Mouse (Mus musculus): ENCODE measurements around the gene Fam129a. TPM values are rescaled to one million over a fixed set of nuclear protein-coding genes. Genes with fewer than 3 reads are reported as not detected.

The Fam129a gene
- polyA plus RNA-seq, 1 experiment from 2014 or later, result 0.93 TPM

GRCm38 (mm10) chr1:151660251-151660650, 89.3 kb downstream of the Fam129a start:
- no peak overlapping the region for H3K4me2 ChIP-seq (ENCODE audit: low read length)
- WGBS, result 92% methylated on average over 4 of the region's 4 CpGs
- H3K9ac ChIP-seq (replicated peaks; ENCODE audit: low read length), result no peak overlapping the region
- no peaks in the 10 kb centered on the region for H3K9me3 ChIP-seq (ENCODE audit: control insufficient read depth, low read length)
- DNase-seq (no peak), ATAC-seq (ENCODE audit: low FRiP score, low TSS enrichment) (no peak)
- no peaks in the 10 kb centered on the region for H3K4me1 ChIP-seq (ENCODE audit: control insufficient read depth, insufficient read depth, low read length)
- no peaks in the 10 kb centered on the region for H3K27me3 ChIP-seq (ENCODE audit: control insufficient read depth, insufficient read depth, low read length)
- H3K36me3 ChIP-seq (ENCODE audit: control insufficient read depth, insufficient read depth, low read length), result no peaks in the 10 kb centered on the region
- H3K4me3 ChIP-seq (replicated peaks; ENCODE audit: low read depth, low read length), result no peak overlapping the region
- H3K27ac ChIP-seq (replicated peaks; ENCODE audit: low read depth, low read length), result no peak overlapping the region

DNA sequence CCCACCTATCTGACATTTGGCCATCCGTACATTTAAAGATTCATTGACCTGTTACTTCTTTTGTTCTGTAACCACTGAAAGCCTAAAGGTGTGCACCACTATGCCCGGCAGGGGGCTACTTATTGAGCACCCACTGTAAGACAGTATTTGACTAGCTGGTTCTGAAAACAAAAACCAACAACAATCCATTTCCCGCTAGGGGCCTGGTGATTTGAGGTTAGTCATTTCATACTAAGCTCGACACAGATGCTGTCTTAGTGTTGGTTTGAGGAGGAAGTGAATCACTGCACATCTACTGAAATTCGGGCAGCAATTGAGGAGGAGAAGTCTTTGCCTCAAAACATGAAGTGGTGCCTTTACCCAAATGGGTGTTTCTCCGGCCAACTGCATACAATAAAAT, 89.9 kb downstream of the Fam129a start:
- no peak overlapping the region for H3K9ac ChIP-seq (replicated peaks; ENCODE audit: low read length)
- no peak overlapping the region for H3K27ac ChIP-seq (replicated peaks; ENCODE audit: low read depth, low read length)
- H3K27me3 ChIP-seq (ENCODE audit: control insufficient read depth, insufficient read depth, low read length), result no peaks in the 10 kb centered on the region
- no peaks in the 10 kb centered on the region for H3K9me3 ChIP-seq (ENCODE audit: control insufficient read depth, low read length)
- H3K4me1 ChIP-seq (ENCODE audit: control insufficient read depth, insufficient read depth, low read length), result no peaks in the 10 kb centered on the region
- DNase-seq, result no peak
- H3K36me3 ChIP-seq (ENCODE audit: control insufficient read depth, insufficient read depth, low read length), result no peaks in the 10 kb centered on the region
- H3K4me3 ChIP-seq (replicated peaks; ENCODE audit: low read depth, low read length), result no peak overlapping the region
- no peak overlapping the region for H3K4me2 ChIP-seq (ENCODE audit: low read length)
- WGBS, result 90% methylated on average over 6 of the region's 6 CpGs
- ATAC-seq (ENCODE audit: low FRiP score, low TSS enrichment), result no peak

DNA sequence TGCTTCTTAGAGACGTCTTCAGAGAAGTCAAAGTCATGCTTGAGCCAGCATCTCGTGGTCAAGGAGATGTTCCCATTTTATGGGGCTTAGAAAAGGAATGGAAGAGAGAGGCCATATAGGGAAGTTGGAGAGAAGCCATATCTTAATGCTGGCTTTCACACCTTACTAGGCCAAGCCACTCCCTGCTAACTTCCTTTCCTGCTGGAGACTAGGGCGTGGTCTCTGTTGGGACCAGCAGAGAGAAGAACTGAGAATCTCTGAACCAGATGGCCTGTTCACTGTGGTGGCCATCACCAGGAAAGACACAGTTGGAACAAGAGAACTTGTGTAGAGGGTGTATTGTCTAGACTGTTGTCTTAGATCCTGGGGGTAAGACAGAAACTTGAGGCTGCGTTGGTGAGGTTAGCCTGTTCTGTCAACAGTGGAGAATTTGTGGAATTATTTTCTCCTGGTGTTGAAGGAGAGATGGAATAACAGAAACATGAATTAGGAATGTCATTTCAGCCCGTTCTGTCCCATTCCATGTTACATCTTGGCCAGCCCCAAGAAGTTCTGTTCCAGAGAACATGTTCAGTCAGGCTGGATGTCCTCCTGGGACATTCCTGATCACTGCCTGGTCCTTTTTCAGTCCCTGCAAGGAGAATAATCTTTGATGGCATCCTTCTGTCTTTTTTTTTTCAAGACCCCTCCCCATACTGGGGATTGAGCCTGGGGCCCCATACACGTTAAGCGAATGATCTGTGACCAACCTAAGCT, 90.9 kb downstream of the Fam129a start:
- WGBS, result 90% methylated on average over 7 of the region's 7 CpGs
- Histone ChIP-seq H3K4me1 (ENCODE audit: control insufficient read depth, insufficient read depth, low read length) (no peaks in the 10 kb centered on the region), H3K36me3 (ENCODE audit: control insufficient read depth, insufficient read depth, low read length) (no peaks in the 10 kb centered on the region), H3K9ac (replicated peaks; ENCODE audit: low read length) (no peak overlapping the region), H3K4me2 (ENCODE audit: low read length) (no peak overlapping the region), H3K27me3 (ENCODE audit: control insufficient read depth, insufficient read depth, low read length) (no peaks in the 10 kb centered on the region), H3K27ac (replicated peaks; ENCODE audit: low read depth, low read length) (no peak overlapping the region), H3K9me3 (ENCODE audit: control insufficient read depth, low read length) (no peaks in the 10 kb centered on the region), H3K4me3 (replicated peaks; ENCODE audit: low read depth, low read length) (no peak overlapping the region)
- DNase-seq, result no peak
- no peak for ATAC-seq (ENCODE audit: low FRiP score, low TSS enrichment)

GRCm38 (mm10) chr1:151662958-151663357, 92.0 kb downstream of the Fam129a start:
- Histone ChIP-seq H3K4me1 (ENCODE audit: control insufficient read depth, insufficient read depth, low read length) (no peaks in the 10 kb centered on the region), H3K9me3 (ENCODE audit: control insufficient read depth, low read length) (no peaks in the 10 kb centered on the region), H3K27me3 (ENCODE audit: control insufficient read depth, insufficient read depth, low read length) (no peaks in the 10 kb centered on the region), H3K4me3 (replicated peaks; ENCODE audit: low read depth, low read length) (no peak overlapping the region), H3K27ac (replicated peaks; ENCODE audit: low read depth, low read length) (no peak overlapping the region), H3K4me2 (ENCODE audit: low read length) (no peak overlapping the region), H3K36me3 (ENCODE audit: control insufficient read depth, insufficient read depth, low read length) (no peaks in the 10 kb centered on the region), H3K9ac (replicated peaks; ENCODE audit: low read length) (no peak overlapping the region)
- DNase-seq, result no peak
- no peak for ATAC-seq (ENCODE audit: low FRiP score, low TSS enrichment)
- 88% methylated on average over 6 of the region's 6 CpGs for WGBS

DNA sequence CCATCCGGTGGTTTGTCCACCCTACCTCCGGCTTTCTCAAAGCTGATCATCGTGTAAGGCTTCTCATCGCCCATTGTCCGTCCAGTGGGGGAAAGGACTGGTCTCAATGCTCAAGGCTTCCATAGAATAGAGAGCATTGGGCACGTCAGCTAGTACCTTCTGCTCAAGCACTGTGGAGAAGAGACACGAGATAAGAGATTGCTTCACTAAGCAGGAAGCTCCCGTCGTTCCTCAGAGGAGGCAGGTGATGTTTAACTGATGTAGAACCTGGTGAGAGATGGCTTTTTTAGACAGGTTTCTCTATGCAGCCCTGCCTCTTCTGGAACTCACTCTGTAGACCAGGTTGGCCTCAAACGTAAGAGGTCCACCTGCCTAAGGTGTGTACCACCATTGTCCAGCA, 93.4 kb downstream of the Fam129a start:
- Histone ChIP-seq H3K27ac (replicated peaks; ENCODE audit: low read depth, low read length) (no peak overlapping the region), H3K4me2 (ENCODE audit: low read length) (no peak overlapping the region), H3K4me1 (ENCODE audit: control insufficient read depth, insufficient read depth, low read length) (no peaks in the 10 kb centered on the region), H3K4me3 (replicated peaks; ENCODE audit: low read depth, low read length) (no peak overlapping the region), H3K9ac (replicated peaks; ENCODE audit: low read length) (no peak overlapping the region), H3K9me3 (ENCODE audit: control insufficient read depth, low read length) (no peaks in the 10 kb centered on the region), H3K27me3 (ENCODE audit: control insufficient read depth, insufficient read depth, low read length) (no peaks in the 10 kb centered on the region), H3K36me3 (ENCODE audit: control insufficient read depth, insufficient read depth, low read length) (no peaks in the 10 kb centered on the region)
- DNase-seq (no peak), ATAC-seq (ENCODE audit: low FRiP score, low TSS enrichment) (no peak)
- WGBS, result 94% methylated on average over 10 of the region's 10 CpGs

DNA sequence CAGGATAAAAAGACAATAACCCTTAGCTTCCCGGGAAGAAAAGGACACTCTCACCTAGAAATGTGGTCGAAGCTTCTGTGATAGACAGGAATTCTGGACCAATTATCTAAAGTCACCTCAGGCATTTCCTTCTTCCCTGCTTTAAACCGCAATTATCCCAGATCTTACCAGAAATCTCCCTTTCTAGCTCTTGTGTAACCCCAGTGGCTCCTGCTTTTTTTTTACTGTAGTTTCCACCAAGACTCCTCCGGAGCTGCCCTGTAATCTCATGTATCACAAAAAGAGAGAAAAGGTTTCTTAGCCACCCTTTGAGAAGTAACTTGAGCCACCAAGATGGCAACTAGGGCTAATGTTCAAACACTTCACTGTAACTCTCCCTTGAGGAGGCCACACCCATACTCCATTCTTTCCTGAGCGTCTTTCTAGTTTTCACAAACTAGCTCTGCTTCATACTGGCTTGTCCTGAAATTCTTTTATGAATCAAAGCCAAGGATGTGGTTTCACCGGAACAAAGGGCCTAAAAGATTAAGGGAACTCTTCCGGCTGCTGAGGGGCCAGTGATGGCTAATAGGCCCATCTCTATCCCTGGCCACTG, 93.9 kb downstream of the Fam129a start:
- H3K4me1 ChIP-seq (ENCODE audit: control insufficient read depth, insufficient read depth, low read length), result no peaks in the 10 kb centered on the region
- H3K36me3 ChIP-seq (ENCODE audit: control insufficient read depth, insufficient read depth, low read length), result no peaks in the 10 kb centered on the region
- 83% methylated on average over 7 of the region's 7 CpGs for WGBS
- H3K9me3 ChIP-seq (ENCODE audit: control insufficient read depth, low read length), result no peaks in the 10 kb centered on the region
- no peak overlapping the region for H3K4me2 ChIP-seq (ENCODE audit: low read length)
- H3K4me3 ChIP-seq (replicated peaks; ENCODE audit: low read depth, low read length), result no peak overlapping the region
- DNase-seq, result no peak
- ATAC-seq (ENCODE audit: low FRiP score, low TSS enrichment), result no peak
- no peaks in the 10 kb centered on the region for H3K27me3 ChIP-seq (ENCODE audit: control insufficient read depth, insufficient read depth, low read length)
- H3K27ac ChIP-seq (replicated peaks; ENCODE audit: low read depth, low read length), result no peak overlapping the region
- H3K9ac ChIP-seq (replicated peaks; ENCODE audit: low read length), result no peak overlapping the region

GRCm38 (mm10) chr1:151667351-151668074, 96.5 kb downstream of the Fam129a start:
- Histone ChIP-seq H3K4me2 (ENCODE audit: low read length) (no peak overlapping the region), H3K9me3 (ENCODE audit: control insufficient read depth, low read length) (no peaks in the 10 kb centered on the region), H3K9ac (replicated peaks; ENCODE audit: low read length) (no peak overlapping the region), H3K4me3 (replicated peaks; ENCODE audit: low read depth, low read length) (no peak overlapping the region), H3K36me3 (ENCODE audit: control insufficient read depth, insufficient read depth, low read length) (no peaks in the 10 kb centered on the region), H3K27ac (replicated peaks; ENCODE audit: low read depth, low read length) (no peak overlapping the region), H3K4me1 (ENCODE audit: control insufficient read depth, insufficient read depth, low read length) (no peaks in the 10 kb centered on the region), H3K27me3 (ENCODE audit: control insufficient read depth, insufficient read depth, low read length) (no peaks in the 10 kb centered on the region)
- ATAC-seq (ENCODE audit: low FRiP score, low TSS enrichment), result no peak
- WGBS, result 92% methylated on average over 10 of the region's 10 CpGs
- DNase-seq, result no peak

DNA sequence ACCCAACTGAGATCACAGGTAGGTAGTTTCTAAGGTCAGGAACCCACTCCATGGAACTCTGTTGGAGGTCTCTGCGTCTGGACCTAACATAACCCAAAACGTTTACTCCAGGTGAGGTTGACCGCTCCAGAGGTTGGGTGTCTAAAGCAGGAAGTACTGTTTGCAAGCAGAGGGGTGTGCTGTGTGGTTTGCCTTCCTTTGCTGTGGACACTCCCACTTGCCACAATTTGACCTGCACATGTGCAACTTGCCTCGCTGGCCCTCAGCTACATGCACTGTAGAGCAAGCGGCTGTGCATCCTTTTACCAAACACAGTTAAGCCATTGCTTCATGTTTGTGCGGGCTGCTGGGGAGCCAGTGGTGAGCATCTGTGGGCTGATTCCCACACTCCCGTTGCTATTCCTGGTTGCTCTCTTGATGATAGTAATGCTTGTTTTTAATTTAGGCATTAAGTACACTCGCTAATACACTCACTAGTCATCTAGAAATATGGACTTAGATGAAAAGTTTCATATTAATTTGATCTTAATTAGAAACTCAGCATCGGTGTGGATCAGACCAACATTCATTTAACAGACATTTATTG, 99.1 kb downstream of the Fam129a start:
- no peak overlapping the region for H3K4me2 ChIP-seq (ENCODE audit: low read length)
- no peak for DNase-seq
- ATAC-seq (ENCODE audit: low FRiP score, low TSS enrichment), result no peak
- no peak overlapping the region for H3K27ac ChIP-seq (replicated peaks; ENCODE audit: low read depth, low read length)
- no peaks in the 10 kb centered on the region for H3K9me3 ChIP-seq (ENCODE audit: control insufficient read depth, low read length)
- H3K9ac ChIP-seq (replicated peaks; ENCODE audit: low read length), result no peak overlapping the region
- H3K36me3 ChIP-seq (ENCODE audit: control insufficient read depth, insufficient read depth, low read length), result no peaks in the 10 kb centered on the region
- H3K27me3 ChIP-seq (ENCODE audit: control insufficient read depth, insufficient read depth, low read length), result no peaks in the 10 kb centered on the region
- H3K4me1 ChIP-seq (ENCODE audit: control insufficient read depth, insufficient read depth, low read length), result no peaks in the 10 kb centered on the region
- WGBS, result 89% methylated on average over 9 of the region's 9 CpGs
- no peak overlapping the region for H3K4me3 ChIP-seq (replicated peaks; ENCODE audit: low read depth, low read length)

All from midbrain, embryonic 14.5 days (tissue).